ENCODE assay signal across 8 mouse cellular contexts in the genomic region with DNA sequence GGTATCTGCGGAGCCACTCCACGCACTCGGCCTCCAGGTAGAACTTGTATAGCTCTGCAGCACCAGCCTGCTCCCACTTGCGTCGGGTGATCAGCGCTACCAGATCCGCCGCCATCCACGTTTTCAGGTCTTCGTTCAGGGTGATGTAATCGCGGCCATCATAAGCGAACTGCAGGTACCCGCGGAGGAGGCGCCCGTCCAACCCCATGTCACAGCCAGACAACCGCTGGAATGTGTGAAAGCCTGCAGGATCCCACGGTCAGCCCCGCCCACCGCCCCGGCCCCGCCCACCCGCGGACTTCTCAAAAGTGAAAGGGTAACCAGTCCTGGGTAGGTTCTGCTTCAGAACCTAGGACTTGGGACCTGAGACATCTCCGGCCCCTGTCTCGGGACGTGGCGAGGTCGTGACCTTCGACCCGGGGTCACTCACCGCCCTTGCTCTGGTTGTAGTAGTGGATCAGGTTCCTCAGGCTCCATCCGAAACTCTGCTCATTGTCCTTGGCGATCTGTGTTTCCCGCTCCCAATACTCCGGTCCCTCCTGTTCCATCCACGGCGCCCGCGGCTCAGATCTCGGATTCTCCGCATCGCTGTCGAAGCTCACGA. TPM values are rescaled to one million over a fixed set of nuclear protein-coding genes. Genes with fewer than 3 reads are reported as not detected.
DNase-seq lines count a peak whose midpoint lies in the region; TF ChIP-seq lines count a peak whose summit lies in the region.

No protein-coding gene starts in this region.

- DNase-seq in right cerebral cortex, postnatal 14 days = peak; percentile 12
- no peak for DNase-seq in right cerebral cortex, postnatal 36 days (ENCODE audit: low spot score in 2 of 2)
- DNase-seq in heart, adult 9 months (ENCODE audit: low spot score in 2 of 2) = peak; percentile 18 to 24
- DNase-seq in kidney, adult 9 months = peak; percentile 85
- peak; percentile 34 for DNase-seq in lung, postnatal 10 days
- DNase-seq in retina, embryonic 14.5 days (ENCODE audit: low spot score) = peak; percentile 54
- no peak for DNase-seq in cerebellum, adult 9-10 months

- TF ChIP-seq POLR2A in bone marrow macrophage, adult 2 months (IDR thresholded peaks at IDR 0.05; ENCODE audit: borderline replicate concordance, low read depth, low read length) = no peak

- H3K27ac ChIP-seq in bone marrow macrophage, adult 2 months (ENCODE audit: insufficient read depth, low read depth, low read length) = no peak overlapping the region

- TF ChIP-seq CTCF in bone marrow macrophage, adult 2 months (IDR thresholded peaks at IDR 0.05; ENCODE audit: low read depth, low read length) = no peak

- H3K4me3 ChIP-seq in bone marrow macrophage, adult 2 months (ENCODE audit: insufficient read depth, low read length) = peak overlapping the region; percentile 79

- no peaks in the 10 kb centered on the region for H3K4me1 ChIP-seq in bone marrow macrophage, adult 2 months (ENCODE audit: control insufficient read depth, insufficient read depth, low read length)

RNA-seq across cellular contexts. Expression of a gene that starts 25.2 kb away (rescaled TPM):
- not detected in 2 replicates for polyA plus RNA-seq in bone marrow macrophage, adult 2 months (2012; ENCODE audit: insufficient read depth, insufficient read length, missing spikeins)

RNA-seq across cellular contexts. Expression of a gene that starts 38.1 kb away (rescaled TPM):
- 1.1 and 1.8 TPM in 2 replicates for polyA plus RNA-seq in bone marrow macrophage, adult 2 months (2012; ENCODE audit: insufficient read depth, insufficient read length, missing spikeins)

RNA-seq across cellular contexts. Expression of a gene that starts 40.6 kb away (rescaled TPM):
- polyA plus RNA-seq in bone marrow macrophage, adult 2 months (2012; ENCODE audit: insufficient read depth, insufficient read length, missing spikeins) = 0.72 TPM in 1 of 2 replicates, not detected in the other

RNA-seq across cellular contexts. Expression of a gene that starts 40.8 kb away (rescaled TPM):
- 89.0 and 112 TPM in 2 replicates for polyA plus RNA-seq in bone marrow macrophage, adult 2 months (2012; ENCODE audit: insufficient read depth, insufficient read length, missing spikeins)

RNA-seq across cellular contexts. Expression of a gene that starts 45.9 kb away (rescaled TPM):
- not detected in 2 replicates for polyA plus RNA-seq in bone marrow macrophage, adult 2 months (2012; ENCODE audit: insufficient read depth, insufficient read length, missing spikeins)

Comparison
In these comparisons a context has a peak if more than half of its experiments do, and no peak if none do; other contexts are left out.
1. DNase-seq: peak in right cerebral cortex, postnatal 14 days (single experiment), heart, adult 9 months (2 of 2), kidney, adult 9 months (single experiment), lung, postnatal 10 days (single experiment) and retina, embryonic 14.5 days (single experiment); none in right cerebral cortex, postnatal 36 days (0 of 2) and cerebellum, adult 9-10 months (single experiment).